Mouse (Mus musculus) heart, embryonic 16.5 days (tissue): Measurements from ENCODE around the gene Tcam1. TPM values are rescaled to one million over a fixed set of nuclear protein-coding genes. Genes with fewer than 3 reads are reported as not detected.

Source experiments
- ATAC-seq: fragments of 200-750 bp; cut with Nextera tagmentation; replicated peaks from 2 replicates; pipeline ENCODE4 v1.8.0; 2017; ENCODE audit warnings: moderate number of reproducible peaks; ENCODE audit not compliant: insufficient read depth, low FRiP score; ENCODE audit errors: extremely low read depth
- H3K27ac ChIP-seq: fragments of 300-500 bp; sonication (generic); 2 replicates; pipeline ENCODE4 v1.5.1; 2014; ENCODE audit warnings: mild to moderate bottlenecking, low read length, control low read depth, moderate library complexity
- H3K27me3 ChIP-seq: fragments of 300-500 bp; sonication (generic); 2 replicates; pipeline ENCODE4 v1.6.1; 2014; ENCODE audit warnings: low read length, mixed read lengths; ENCODE audit not compliant: control insufficient read depth, insufficient read depth
- H3K36me3 ChIP-seq: fragments of 300-500 bp; sonication (generic); 2 replicates; pipeline ENCODE4 v1.6.1; 2014; ENCODE audit not compliant: control insufficient read depth, insufficient read depth
- H3K4me1 ChIP-seq: fragments of 300-500 bp; sonication (generic); 2 replicates; pipeline ENCODE4 v1.6.1; 2014; ENCODE audit warnings: low read length, mixed read lengths; ENCODE audit not compliant: control insufficient read depth, insufficient read depth
- H3K4me2 ChIP-seq: fragments of 300-500 bp; sonication (generic); 2 replicates; pipeline ENCODE4 v1.6.1; 2014; ENCODE audit warnings: low read depth, mild to moderate bottlenecking, control low read depth, low read length
- H3K4me3 ChIP-seq: fragments of 300-500 bp; sonication (generic); 2 replicates; pipeline ENCODE4 v1.5.1; 2014; ENCODE audit warnings: mild to moderate bottlenecking, control low read depth, low read length
- H3K9ac ChIP-seq: fragments of 300-500 bp; sonication (generic); 2 replicates; pipeline ENCODE4 v1.6.1; 2014; ENCODE audit warnings: low read length, control low read depth
- H3K9me3 ChIP-seq: fragments of 300-500 bp; sonication (generic); replicated peaks from 2 replicates; pipeline ENCODE4 v1.6.1; 2016; ENCODE audit warnings: low read length; ENCODE audit not compliant: control insufficient read depth
- WGBS: fragments of 180-500 bp; shearing (Covaris S2); extraction: QIAGEN DNeasy Blood & Tissue Kit; methylation state at CpG from one replicate; pipeline ENCODE4 v1.1.7; 2014; 5-methylcytosine and 5-hydroxymethylcytosine counted together
- polyA plus RNA-seq: library from polyadenylated mRNA; unstranded; fragments of >200 nt; fragmentation: Nextera tagmentation; extraction: Ambion mirVana; gene quantifications from 2 replicates; pipeline ENCODE4 v1.2.1, GENCODE M21; 2015

Tcam1 gene
- polyA plus RNA-seq, 1 experiment from 2014 or later = 0.05 TPM

- peaks cover 32% of the 10 kb centered on the region for H3K4me1 ChIP-seq
- no peaks in the 10 kb centered on the region for H3K27me3 ChIP-seq
- no peaks in the 10 kb centered on the region for H3K9me3 ChIP-seq
- H3K4me3 ChIP-seq = peak overlapping the region; percentile 98
- no peaks in the 10 kb centered on the region; the same call in 1 of the 2 replicates for H3K36me3 ChIP-seq
- ATAC-seq = peak; percentile 31
- H3K4me2 ChIP-seq = peak overlapping the region; percentile 83
- under 1% methylated on average over 41 of the region's 41 CpGs for WGBS
- peak overlapping the region; percentile 94 for H3K27ac ChIP-seq
- peak overlapping the region; percentile 98 for H3K9ac ChIP-seq
Measured at GRCm38 (mm10) chr11:106271794-106272643, 4.5 kb upstream of the Tcam1 start.

GRCm38 (mm10) chr11:106272644-106273310, 3.7 kb upstream of the Tcam1 start, which contains the start of gene Smarcd2:
Smarcd2 (minus strand) TSS chr11:106272972.
- Histone ChIP-seq H3K4me3 (peak within 1 kb of the TSS; percentile 98), H3K4me2 (peak within 1 kb of the TSS; percentile 85), H3K27ac (peak within 1 kb of the TSS; percentile 94), H3K4me1 (peaks cover 32% of the 10 kb centered on the region), H3K9ac (peak within 1 kb of the TSS; percentile 98), H3K27me3 (no peaks in the 10 kb centered on the region), H3K9me3 (no peaks in the 10 kb centered on the region), H3K36me3 (no peaks in the 10 kb centered on the region)
- ATAC-seq = peak; percentile 94
- WGBS = under 1% methylated on average over 72 of the region's 72 CpGs

GRCm38 (mm10) chr11:106273311-106273684, 3.2 kb upstream of the Tcam1 start:
- H3K4me1 ChIP-seq = peaks cover 30% of the 10 kb centered on the region
- ATAC-seq = peak; percentile 6; the same call in 1 of the 2 replicates
- H3K9ac ChIP-seq = peak overlapping the region; percentile 75

DNA sequence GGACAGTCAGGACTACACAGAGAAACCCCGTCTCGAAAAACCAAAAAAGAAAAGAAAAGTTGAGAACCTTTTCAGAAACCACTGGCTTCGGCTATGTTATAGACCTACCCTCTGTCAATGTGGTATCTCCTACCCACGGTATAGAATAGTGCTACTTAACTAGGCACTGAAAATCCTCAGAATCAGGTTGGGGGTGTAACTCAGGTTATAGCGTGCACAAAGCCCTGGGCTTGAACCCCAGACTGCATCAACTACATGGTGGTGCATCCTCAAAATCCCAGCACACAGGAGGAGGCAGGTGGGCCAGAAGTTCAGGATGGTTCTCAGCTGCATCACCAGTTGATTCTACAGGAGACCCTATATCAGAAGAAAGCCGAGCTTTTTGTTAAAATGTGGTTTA, 2.7 kb upstream of the Tcam1 start:
- WGBS = 95% methylated on average over 6 of the region's 6 CpGs
- no peak for ATAC-seq
- no peaks in the 10 kb centered on the region for H3K27me3 ChIP-seq
- H3K4me3 ChIP-seq = no peak overlapping the region
- H3K27ac ChIP-seq = peak overlapping the region; percentile 7; the same call in 1 of the 2 replicates
- peaks cover 25% of the 10 kb centered on the region for H3K4me1 ChIP-seq
- no peak overlapping the region for H3K9ac ChIP-seq
- H3K36me3 ChIP-seq = no peaks in the 10 kb centered on the region
- H3K4me2 ChIP-seq = peak overlapping the region; percentile 85; the same call in 1 of the 2 replicates
- H3K9me3 ChIP-seq = no peaks in the 10 kb centered on the region

More at GRCm38 (mm10) chr11:106273311-106273684, 3.2 kb upstream of the Tcam1 start:
- Histone ChIP-seq H3K9me3 (no peaks in the 10 kb centered on the region), H3K27ac (peak overlapping the region; percentile 86), H3K36me3 (no peaks in the 10 kb centered on the region), H3K4me3 (peak overlapping the region; percentile 98), H3K4me2 (peak overlapping the region; percentile 85), H3K27me3 (no peaks in the 10 kb centered on the region)
- 14% methylated on average over 16 of the region's 16 CpGs for WGBS

- H3K4me1 ChIP-seq = peaks cover 20% of the 10 kb centered on the region
- no peak overlapping the region for H3K9ac ChIP-seq
- no peaks in the 10 kb centered on the region for H3K36me3 ChIP-seq
- H3K4me2 ChIP-seq = no peak overlapping the region
- peak overlapping the region; percentile 7; the same call in 1 of the 2 replicates for H3K27ac ChIP-seq
- H3K9me3 ChIP-seq = no peaks in the 10 kb centered on the region
- no peak overlapping the region for H3K4me3 ChIP-seq
- WGBS = 85% methylated on average over 1 of the region's 1 CpGs
- no peaks in the 10 kb centered on the region for H3K27me3 ChIP-seq
- no peak for ATAC-seq
Measured at GRCm38 (mm10) chr11:106274374-106274773, 2.1 kb upstream of the Tcam1 start.

DNA sequence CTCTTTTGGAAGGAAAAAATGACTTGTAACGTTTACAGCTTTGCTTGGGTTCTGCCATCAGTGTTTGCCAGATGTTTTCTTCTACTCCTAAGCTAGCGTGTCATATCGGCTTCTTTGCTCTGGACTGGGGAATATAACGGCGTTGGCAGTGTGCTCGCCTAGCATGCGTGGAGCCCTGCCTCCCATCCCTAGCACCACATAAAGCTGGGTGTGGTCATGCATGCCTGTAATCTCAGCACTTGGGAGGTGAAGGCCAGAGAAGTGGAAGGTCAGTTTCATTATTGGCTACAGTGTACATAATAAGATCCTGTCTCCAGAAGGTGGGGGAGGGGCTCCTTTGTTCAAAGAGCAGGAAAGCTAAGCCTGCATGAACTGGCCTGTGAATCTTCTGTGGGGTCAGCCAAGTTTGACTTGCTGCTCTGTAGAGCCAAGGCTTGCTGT, 1.5 kb upstream of the Tcam1 start:
- Histone ChIP-seq H3K4me2 (no peak overlapping the region), H3K9ac (no peak overlapping the region), H3K36me3 (no peaks in the 10 kb centered on the region), H3K4me1 (peaks cover 20% of the 10 kb centered on the region), H3K27me3 (no peaks in the 10 kb centered on the region), H3K27ac (peak overlapping the region; percentile 5; the same call in 1 of the 2 replicates), H3K9me3 (no peaks in the 10 kb centered on the region), H3K4me3 (no peak overlapping the region)
- ATAC-seq = no peak
- WGBS = 65% methylated on average over 7 of the region's 7 CpGs

- H3K27ac ChIP-seq = no peak overlapping the region
- 71% methylated on average over 6 of the region's 6 CpGs for WGBS
- H3K9me3 ChIP-seq = no peaks in the 10 kb centered on the region
- no peaks in the 10 kb centered on the region for H3K4me1 ChIP-seq
- H3K36me3 ChIP-seq = no peaks in the 10 kb centered on the region
- H3K4me2 ChIP-seq = no peak overlapping the region
- no peaks in the 10 kb centered on the region for H3K27me3 ChIP-seq
- no peak overlapping the region for H3K4me3 ChIP-seq
- H3K9ac ChIP-seq = no peak overlapping the region
- ATAC-seq = no peak
Measured at GRCm38 (mm10) chr11:106282452-106282851, 6.0 kb downstream of the Tcam1 start.

DNA sequence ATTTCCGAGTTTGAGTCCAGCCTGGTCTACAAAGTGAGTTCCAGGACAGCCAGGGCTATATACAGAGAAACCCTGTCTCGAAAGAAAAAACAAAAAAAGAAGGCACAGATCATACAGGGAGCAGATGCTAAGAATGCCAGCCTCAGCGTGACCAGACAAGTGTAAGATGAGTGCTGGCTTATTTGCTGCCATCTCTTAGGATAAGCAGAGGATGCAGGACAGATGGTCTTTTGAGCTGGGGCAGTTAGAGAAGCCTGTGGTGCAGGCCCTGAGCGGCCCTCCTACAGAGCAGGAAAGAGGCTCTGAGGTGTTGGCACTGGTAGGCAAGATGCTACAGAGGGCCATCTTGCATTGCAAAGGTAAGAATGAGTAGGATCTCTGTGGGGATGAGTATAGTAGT, 6.9 kb downstream of the Tcam1 start:
- Histone ChIP-seq H3K36me3 (no peaks in the 10 kb centered on the region), H3K4me3 (no peak overlapping the region), H3K4me1 (no peaks in the 10 kb centered on the region), H3K27ac (no peak overlapping the region), H3K27me3 (no peaks in the 10 kb centered on the region), H3K4me2 (no peak overlapping the region), H3K9me3 (no peaks in the 10 kb centered on the region), H3K9ac (no peak overlapping the region)
- ATAC-seq = no peak
- 78% methylated on average over 4 of the region's 4 CpGs for WGBS

DNA sequence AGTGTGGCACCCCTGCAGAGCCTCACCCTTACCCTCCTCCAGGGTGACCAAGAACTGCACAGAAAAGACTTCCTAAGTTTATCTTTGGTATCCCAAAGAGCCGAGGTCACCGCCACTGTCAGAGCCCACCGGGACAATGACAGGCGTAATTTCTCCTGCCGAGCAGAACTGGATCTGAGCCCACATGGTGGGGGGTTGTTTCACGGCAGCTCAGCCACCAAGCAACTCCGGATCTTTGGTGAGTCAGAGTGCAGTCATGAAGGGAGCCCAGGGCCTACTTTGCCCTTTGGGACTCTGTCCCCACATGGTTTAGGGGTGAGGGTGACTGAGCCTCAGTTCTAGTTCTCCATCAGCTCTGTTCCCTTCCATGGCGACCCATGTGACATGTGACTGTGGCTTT, 7.7 kb downstream of the Tcam1 start:
- Histone ChIP-seq H3K9ac (no peak overlapping the region), H3K4me2 (no peak overlapping the region), H3K4me3 (no peak overlapping the region), H3K36me3 (no peaks in the 10 kb centered on the region), H3K4me1 (peaks cover under 1% of the 10 kb centered on the region; the same call in 1 of the 2 replicates), H3K27ac (no peak overlapping the region), H3K9me3 (no peaks in the 10 kb centered on the region), H3K27me3 (no peaks in the 10 kb centered on the region)
- 58% methylated on average over 8 of the region's 8 CpGs for WGBS
- ATAC-seq = no peak
